In the genomic region with DNA sequence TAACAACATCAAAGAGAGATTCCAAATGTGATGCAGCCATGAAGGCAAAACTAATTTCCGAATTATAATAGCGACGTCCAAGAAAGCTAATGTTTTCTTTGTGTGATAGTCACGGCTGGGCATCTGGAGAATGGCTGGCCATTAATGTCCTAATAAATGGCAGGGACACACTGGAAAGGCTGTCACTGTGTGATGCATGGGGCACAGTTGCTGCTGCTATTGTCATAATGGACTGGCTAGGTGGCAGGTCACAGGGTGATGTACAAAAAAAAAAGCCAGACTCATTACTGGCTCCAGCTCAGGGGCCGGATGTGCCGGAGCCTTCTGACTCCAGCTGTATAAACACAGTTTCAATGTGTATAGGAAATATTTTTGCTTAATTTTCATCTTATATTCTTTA, we compare ENCODE assay signal across 14 mouse cellular contexts.
DNase-seq lines count a peak whose midpoint lies in the region; ATAC-seq and TF ChIP-seq lines count a peak whose summit lies in the region.
"Had no signal": no experiment of that assay in that cellular context is flagged by ENCODE, and none has a peak within 500 bp of the region (broad histone marks: within the 10 kb centered on the region; RNA-seq: fewer than 3 reads in every experiment).

No protein-coding gene starts in this region.

- no peak overlapping the region for H3K9ac ChIP-seq in heart, postnatal 0 days (replicated peaks; ENCODE audit: low read depth, low read length)
- no peak overlapping the region for H3K9ac ChIP-seq in heart, embryonic 12.5 days
- H3K9ac ChIP-seq in midbrain, embryonic 13.5 days (replicated peaks) = no peak overlapping the region
- no peak overlapping the region; the same call in 1 of the 2 replicates for H3K9ac ChIP-seq in midbrain, embryonic 14.5 days (replicated peaks; ENCODE audit: low read length)
- H3K9ac ChIP-seq: embryonic facial prominence, embryonic 15.5 days had no signal

- H3K4me1 ChIP-seq in heart, postnatal 0 days (ENCODE audit: control insufficient read depth, insufficient read depth) = peaks cover 15% of the 10 kb centered on the region
- peaks cover 17% of the 10 kb centered on the region for H3K4me1 ChIP-seq in heart, embryonic 12.5 days (replicated peaks)
- peaks cover 30% of the 10 kb centered on the region for H3K4me1 ChIP-seq in midbrain, embryonic 13.5 days (replicated peaks)
- H3K4me1 ChIP-seq in midbrain, embryonic 10.5 days = peaks cover 27% of the 10 kb centered on the region
- H3K4me1 ChIP-seq in midbrain, embryonic 14.5 days (ENCODE audit: control insufficient read depth, insufficient read depth, low read length) = peaks cover 10% of the 10 kb centered on the region
- H3K4me1 ChIP-seq: embryonic facial prominence, embryonic 15.5 days had no signal

- no peak for TF ChIP-seq CTCF in heart, postnatal 0 days (IDR thresholded peaks at IDR 0.05; ENCODE audit: low read depth)

- H3K9me3 ChIP-seq in heart, postnatal 0 days (replicated peaks; ENCODE audit: control insufficient read depth, low read length) = no peaks in the 10 kb centered on the region
- no peaks in the 10 kb centered on the region for H3K9me3 ChIP-seq in heart, embryonic 12.5 days (replicated peaks)
- no peaks in the 10 kb centered on the region for H3K9me3 ChIP-seq in midbrain, embryonic 13.5 days
- no peaks in the 10 kb centered on the region for H3K9me3 ChIP-seq in midbrain, embryonic 10.5 days (replicated peaks)
- no peaks in the 10 kb centered on the region for H3K9me3 ChIP-seq in midbrain, embryonic 14.5 days (ENCODE audit: control insufficient read depth, low read length)
- H3K9me3 ChIP-seq: embryonic facial prominence, embryonic 15.5 days; megakaryocyte, embryonic 14.5 days had no signal

- no peak for ATAC-seq in heart, postnatal 0 days (ENCODE audit: insufficient read depth, low read depth)
- ATAC-seq in heart, embryonic 12.5 days (ENCODE audit: insufficient number of reproducible peaks, low FRiP score) = no peak
- 0 out of 2 replicates have a peak, but pooled peaks have one; percentile 50 for ATAC-seq in midbrain, embryonic 13.5 days
- no peak for ATAC-seq in midbrain, embryonic 14.5 days (ENCODE audit: low FRiP score, low TSS enrichment)

- 70% methylated on average over 6 of the region's 6 CpGs for WGBS in heart, postnatal 0 days
- 70% methylated on average over 6 of the region's 6 CpGs for WGBS in heart, embryonic 12.5 days
- WGBS in midbrain, embryonic 13.5 days = 28% methylated on average over 6 of the region's 6 CpGs
- WGBS in midbrain, embryonic 10.5 days = 67% methylated on average over 6 of the region's 6 CpGs
- 17% methylated on average over 6 of the region's 6 CpGs for WGBS in midbrain, embryonic 14.5 days

- H3K4me3 ChIP-seq in heart, postnatal 0 days (ENCODE audit: low read depth, low read length) = no peak overlapping the region
- H3K4me3 ChIP-seq in heart, embryonic 12.5 days = no peak overlapping the region
- no peak overlapping the region for H3K4me3 ChIP-seq in midbrain, embryonic 13.5 days (replicated peaks)
- H3K4me3 ChIP-seq in midbrain, embryonic 10.5 days = no peak overlapping the region
- H3K4me3 ChIP-seq in midbrain, embryonic 14.5 days (replicated peaks; ENCODE audit: low read depth, low read length) = no peak overlapping the region
- H3K4me3 ChIP-seq: embryonic facial prominence, embryonic 15.5 days; megakaryocyte, embryonic 14.5 days had no signal

- TF ChIP-seq EP300 in heart, postnatal 0 days (IDR thresholded peaks at IDR 0.05; ENCODE audit: low read depth) = no peak

- peak; percentile 14 for DNase-seq in heart, postnatal 0 days (ENCODE audit: low spot score)
- DNase-seq in midbrain, embryonic 10.5 days (ENCODE audit: low spot score) = no peak
- no peak for DNase-seq in midbrain, embryonic 14.5 days
- no peak for DNase-seq in cerebellum, adult 9-11 months
- DNase-seq in left cerebral cortex, adult 18-20 months (ENCODE audit: low spot score in 2 of 2) = no peak
- DNase-seq in left cerebral cortex, postnatal 4 days = no peak
- DNase-seq: cerebellum, postnatal 25 days; kidney, adult 8-10 months; right cerebral cortex, postnatal 4 days; thymus, postnatal 36 days had no signal

- H3K27me3 ChIP-seq in heart, postnatal 0 days (ENCODE audit: control insufficient read depth, insufficient read depth, low read length) = no peaks in the 10 kb centered on the region
- no peaks in the 10 kb centered on the region for H3K27me3 ChIP-seq in heart, embryonic 12.5 days (replicated peaks)
- H3K27me3 ChIP-seq in midbrain, embryonic 13.5 days = no peaks in the 10 kb centered on the region
- H3K27me3 ChIP-seq in midbrain, embryonic 10.5 days (ENCODE audit: low read depth, poor library complexity, severe bottlenecking) = no peaks in the 10 kb centered on the region; the same call in 1 of the 2 replicates
- H3K27me3 ChIP-seq in midbrain, embryonic 14.5 days (ENCODE audit: control insufficient read depth, insufficient read depth, low read length) = no peaks in the 10 kb centered on the region
- H3K27me3 ChIP-seq: embryonic facial prominence, embryonic 15.5 days; megakaryocyte, embryonic 14.5 days had no signal

- H3K36me3 ChIP-seq in heart, postnatal 0 days (replicated peaks; ENCODE audit: control insufficient read depth, insufficient read depth, low read length) = no peaks in the 10 kb centered on the region
- H3K36me3 ChIP-seq in heart, embryonic 12.5 days = no peaks in the 10 kb centered on the region
- no peaks in the 10 kb centered on the region for H3K36me3 ChIP-seq in midbrain, embryonic 13.5 days
- H3K36me3 ChIP-seq in midbrain, embryonic 10.5 days = no peaks in the 10 kb centered on the region
- H3K36me3 ChIP-seq in midbrain, embryonic 14.5 days (ENCODE audit: control insufficient read depth, insufficient read depth, low read length) = no peaks in the 10 kb centered on the region
- H3K36me3 ChIP-seq: embryonic facial prominence, embryonic 15.5 days had no signal

- H3K27ac ChIP-seq in heart, postnatal 0 days (ENCODE audit: low read depth) = no peak overlapping the region
- no peak overlapping the region for H3K27ac ChIP-seq in heart, embryonic 12.5 days (ENCODE audit: poor library complexity, severe bottlenecking)
- H3K27ac ChIP-seq in midbrain, embryonic 13.5 days = 0 out of 2 replicates have a peak overlapping the region, but pooled peaks have one; percentile 2
- H3K27ac ChIP-seq in midbrain, embryonic 10.5 days (replicated peaks) = no peak overlapping the region
- peak overlapping the region; percentile 60; the same call in 1 of the 2 replicates for H3K27ac ChIP-seq in midbrain, embryonic 14.5 days (replicated peaks; ENCODE audit: low read depth, low read length)
- H3K27ac ChIP-seq: embryonic facial prominence, embryonic 15.5 days had no signal

- intact Hi-C loops in left cerebral cortex, postnatal 4 days (cut with DNase I) = no loop called here

- no peak overlapping the region for H3K4me2 ChIP-seq in heart, postnatal 0 days (ENCODE audit: low read depth, low read length)
- no peak overlapping the region for H3K4me2 ChIP-seq in heart, embryonic 12.5 days
- H3K4me2 ChIP-seq in midbrain, embryonic 13.5 days (replicated peaks) = no peak overlapping the region
- no peak overlapping the region for H3K4me2 ChIP-seq in midbrain, embryonic 14.5 days (ENCODE audit: low read length)
- H3K4me2 ChIP-seq: embryonic facial prominence, embryonic 15.5 days had no signal

Comparison
In these comparisons a context has a peak if more than half of its experiments do, and no peak if none do; other contexts are left out.
1. H3K27ac ChIP-seq: peak in midbrain, embryonic 13.5 days (single experiment) and midbrain, embryonic 14.5 days (single experiment); none in heart, postnatal 0 days (single experiment), heart, embryonic 12.5 days (single experiment) and midbrain, embryonic 10.5 days (single experiment).